8 mouse cellular contexts compared by ENCODE assay signal in genomic region chr1:36512966-36513280, GRCm38 (mm10). TPM values are rescaled to one million over a fixed set of nuclear protein-coding genes. Genes with fewer than 3 reads are reported as not detected.
DNase-seq lines count a peak whose midpoint lies in the region; ATAC-seq and TF ChIP-seq lines count a peak whose summit lies in the region.

No protein-coding gene starts in this region.

- H3K4me1 ChIP-seq in kidney, embryonic 15.5 days, result peaks cover 28% of the 10 kb centered on the region
- peaks cover 16% of the 10 kb centered on the region for H3K4me1 ChIP-seq in bone marrow macrophage, adult 2 months (ENCODE audit: control insufficient read depth, insufficient read depth, low read length)
- H3K4me1 ChIP-seq in hindbrain, embryonic 13.5 days (replicated peaks), result peaks cover 50% of the 10 kb centered on the region
- H3K4me1 ChIP-seq in midbrain, embryonic 13.5 days (replicated peaks), result peaks cover 35% of the 10 kb centered on the region

- H3K27ac ChIP-seq in kidney, embryonic 15.5 days, result peak overlapping the region; percentile 100
- H3K27ac ChIP-seq in bone marrow macrophage, adult 2 months (ENCODE audit: insufficient read depth, low read depth, low read length), result no peak overlapping the region
- H3K27ac ChIP-seq in hindbrain, embryonic 13.5 days, result peak overlapping the region; percentile 98
- H3K27ac ChIP-seq in midbrain, embryonic 13.5 days, result peak overlapping the region; percentile 99

- H3K4me3 ChIP-seq in kidney, embryonic 15.5 days (replicated peaks), result peak overlapping the region; percentile 99
- peak overlapping the region; percentile 63 for H3K4me3 ChIP-seq in bone marrow macrophage, adult 2 months (ENCODE audit: insufficient read depth, low read length)
- peak overlapping the region; percentile 95 for H3K4me3 ChIP-seq in hindbrain, embryonic 13.5 days
- H3K4me3 ChIP-seq in midbrain, embryonic 13.5 days (replicated peaks), result peak overlapping the region; percentile 95

- no peak for TF ChIP-seq CTCF in bone marrow macrophage, adult 2 months (IDR thresholded peaks at IDR 0.05; ENCODE audit: low read depth, low read length)

- peak overlapping the region; percentile 94 for H3K9ac ChIP-seq in kidney, embryonic 15.5 days
- H3K9ac ChIP-seq in hindbrain, embryonic 13.5 days, result peak overlapping the region; percentile 94
- H3K9ac ChIP-seq in midbrain, embryonic 13.5 days (replicated peaks), result peak overlapping the region; percentile 86

- TF ChIP-seq POLR2A in bone marrow macrophage, adult 2 months (IDR thresholded peaks at IDR 0.05; ENCODE audit: borderline replicate concordance, low read depth, low read length), result no peak

- H3K27me3 ChIP-seq in kidney, embryonic 15.5 days, result no peaks in the 10 kb centered on the region
- H3K27me3 ChIP-seq in hindbrain, embryonic 13.5 days, result no peaks in the 10 kb centered on the region
- H3K27me3 ChIP-seq in midbrain, embryonic 13.5 days, result no peaks in the 10 kb centered on the region

- ATAC-seq in kidney, embryonic 15.5 days (replicated peaks; ENCODE audit: low FRiP score), result no peak
- no peak for ATAC-seq in hindbrain, embryonic 13.5 days (ENCODE audit: low FRiP score)
- no peak for ATAC-seq in midbrain, embryonic 13.5 days
- no peak for ATAC-seq in megakaryocyte progenitor cell, adult 5-6 weeks (replicated peaks; ENCODE audit: poor library complexity)

- DNase-seq in kidney, postnatal 14 days, result no peak
- DNase-seq in urinary bladder, postnatal 36 days (ENCODE audit: low spot score in 2 of 2), result no peak
- no peak for DNase-seq in cerebellum, adult 8-10 months

- peak overlapping the region; percentile 93 for H3K4me2 ChIP-seq in kidney, embryonic 15.5 days
- H3K4me2 ChIP-seq in hindbrain, embryonic 13.5 days, result peak overlapping the region; percentile 94
- H3K4me2 ChIP-seq in midbrain, embryonic 13.5 days (replicated peaks), result peak overlapping the region; percentile 97

- under 1% methylated on average over 16 of the region's 16 CpGs for WGBS in kidney, embryonic 15.5 days
- WGBS in hindbrain, embryonic 13.5 days, result 1% methylated on average over 16 of the region's 16 CpGs
- WGBS in midbrain, embryonic 13.5 days, result under 1% methylated on average over 16 of the region's 16 CpGs

- peaks cover 30% of the 10 kb centered on the region; the same call in 1 of the 2 replicates for H3K36me3 ChIP-seq in kidney, embryonic 15.5 days
- H3K36me3 ChIP-seq in hindbrain, embryonic 13.5 days, result peaks cover 12% of the 10 kb centered on the region
- peaks cover 12% of the 10 kb centered on the region; the same call in 1 of the 2 replicates for H3K36me3 ChIP-seq in midbrain, embryonic 13.5 days

- no peaks in the 10 kb centered on the region for H3K9me3 ChIP-seq in kidney, embryonic 15.5 days (replicated peaks)
- H3K9me3 ChIP-seq in hindbrain, embryonic 13.5 days, result no peaks in the 10 kb centered on the region
- no peaks in the 10 kb centered on the region for H3K9me3 ChIP-seq in midbrain, embryonic 13.5 days

RNA-seq across cellular contexts. Expression of gene Cnnm3, which starts 1.3 kb away (rescaled TPM):
- 3.7 and 4.0 TPM in 2 replicates for polyA plus RNA-seq in kidney, embryonic 15.5 days (2015; fragmentation: Nextera tagmentation; extraction: Ambion mirVana)
- 19.9 and 22.9 TPM in 2 replicates for polyA plus RNA-seq in bone marrow macrophage, adult 2 months (2012; ENCODE audit: insufficient read depth, insufficient read length, missing spikeins)
- 4.2 and 5.1 TPM in 2 replicates for polyA plus RNA-seq in hindbrain, embryonic 13.5 days (2015; fragmentation: Nextera tagmentation; extraction: Ambion mirVana)
- polyA plus RNA-seq in midbrain, embryonic 13.5 days (2015; fragmentation: Nextera tagmentation; extraction: Ambion mirVana), result 4.2 and 4.8 TPM in 2 replicates
- 13.0 and 15.2 TPM in 2 replicates for total RNA-seq in megakaryocyte progenitor cell, adult 5-6 weeks (2015)
- total RNA-seq in megakaryocyte progenitor cell, adult 5-6 weeks (2017), result 8.0 and 13.0 TPM in 2 replicates

RNA-seq across cellular contexts. Expression of gene Ankrd23, which starts 23.8 kb away (rescaled TPM):
- polyA plus RNA-seq in kidney, embryonic 15.5 days (2015; fragmentation: Nextera tagmentation; extraction: Ambion mirVana), result 21.8 and 22.1 TPM in 2 replicates
- polyA plus RNA-seq in bone marrow macrophage, adult 2 months (2012; ENCODE audit: insufficient read depth, insufficient read length, missing spikeins), result 5.5 and 7.6 TPM in 2 replicates
- polyA plus RNA-seq in hindbrain, embryonic 13.5 days (2015; fragmentation: Nextera tagmentation; extraction: Ambion mirVana), result 16.3 and 19.5 TPM in 2 replicates
- polyA plus RNA-seq in midbrain, embryonic 13.5 days (2015; fragmentation: Nextera tagmentation; extraction: Ambion mirVana), result 16.1 and 19.0 TPM in 2 replicates
- 1.3 and 2.5 TPM in 2 replicates for total RNA-seq in megakaryocyte progenitor cell, adult 5-6 weeks (2015)
- total RNA-seq in megakaryocyte progenitor cell, adult 5-6 weeks (2017), result 4.8 and 7.4 TPM in 2 replicates

RNA-seq across cellular contexts. Expression of gene Gm42417, which starts 26.3 kb away (rescaled TPM):
- 0.32 and 0.75 TPM in 2 replicates for polyA plus RNA-seq in kidney, embryonic 15.5 days (2015; fragmentation: Nextera tagmentation; extraction: Ambion mirVana)
- 1.5 and 3.5 TPM in 2 replicates for polyA plus RNA-seq in bone marrow macrophage, adult 2 months (2012; ENCODE audit: insufficient read depth, insufficient read length, missing spikeins)
- 0.43 TPM in 1 of 2 replicates, not detected in the other for polyA plus RNA-seq in hindbrain, embryonic 13.5 days (2015; fragmentation: Nextera tagmentation; extraction: Ambion mirVana)
- not detected in 2 replicates for polyA plus RNA-seq in midbrain, embryonic 13.5 days (2015; fragmentation: Nextera tagmentation; extraction: Ambion mirVana)
- total RNA-seq in megakaryocyte progenitor cell, adult 5-6 weeks (2015), result 0.62 and 0.83 TPM in 2 replicates
- total RNA-seq in megakaryocyte progenitor cell, adult 5-6 weeks (2017), result 3.1 TPM in 1 of 2 replicates, not detected in the other

RNA-seq across cellular contexts. Expression of gene Ankrd39, which starts 34.3 kb away (rescaled TPM):
- 26.2 and 26.3 TPM in 2 replicates for polyA plus RNA-seq in kidney, embryonic 15.5 days (2015; fragmentation: Nextera tagmentation; extraction: Ambion mirVana)
- 6.2 and 6.8 TPM in 2 replicates for polyA plus RNA-seq in bone marrow macrophage, adult 2 months (2012; ENCODE audit: insufficient read depth, insufficient read length, missing spikeins)
- polyA plus RNA-seq in hindbrain, embryonic 13.5 days (2015; fragmentation: Nextera tagmentation; extraction: Ambion mirVana), result 22.4 TPM in 2 replicates
- 22.1 and 22.3 TPM in 2 replicates for polyA plus RNA-seq in midbrain, embryonic 13.5 days (2015; fragmentation: Nextera tagmentation; extraction: Ambion mirVana)
- 4.6 and 4.9 TPM in 2 replicates for total RNA-seq in megakaryocyte progenitor cell, adult 5-6 weeks (2015)
- total RNA-seq in megakaryocyte progenitor cell, adult 5-6 weeks (2017), result 5.4 and 7.3 TPM in 2 replicates

RNA-seq across cellular contexts. Expression of gene Cnnm4, which starts 41.5 kb away (rescaled TPM):
- polyA plus RNA-seq in kidney, embryonic 15.5 days (2015; fragmentation: Nextera tagmentation; extraction: Ambion mirVana), result 12.3 and 12.4 TPM in 2 replicates
- polyA plus RNA-seq in bone marrow macrophage, adult 2 months (2012; ENCODE audit: insufficient read depth, insufficient read length, missing spikeins), result 7.3 and 8.5 TPM in 2 replicates
- polyA plus RNA-seq in hindbrain, embryonic 13.5 days (2015; fragmentation: Nextera tagmentation; extraction: Ambion mirVana), result 8.9 and 9.7 TPM in 2 replicates
- polyA plus RNA-seq in midbrain, embryonic 13.5 days (2015; fragmentation: Nextera tagmentation; extraction: Ambion mirVana), result 8.8 and 10.0 TPM in 2 replicates
- 10.0 and 12.1 TPM in 2 replicates for total RNA-seq in megakaryocyte progenitor cell, adult 5-6 weeks (2015)
- total RNA-seq in megakaryocyte progenitor cell, adult 5-6 weeks (2017), result 7.0 and 8.4 TPM in 2 replicates
